Mouse (Mus musculus): ENCODE data around the gene Ttk.

The Ttk gene

DNA sequence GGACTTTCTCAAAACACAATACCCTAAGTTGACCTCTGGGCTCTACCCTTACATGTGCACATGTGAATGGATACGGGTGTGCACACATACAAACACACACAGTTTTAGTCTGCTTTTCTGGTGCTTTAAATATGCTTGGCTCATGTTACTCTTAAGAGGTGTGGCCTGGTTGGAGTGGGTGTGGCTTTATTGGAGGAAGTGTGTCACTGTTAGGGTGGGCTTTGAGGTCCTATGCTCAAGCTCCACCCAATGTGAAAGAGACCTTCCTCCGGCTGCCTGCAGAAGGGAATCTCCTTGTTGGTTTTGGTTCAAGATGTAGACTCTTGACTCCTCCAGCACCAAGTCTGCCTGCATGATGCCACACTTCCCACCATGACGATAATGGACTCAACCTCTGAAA is 18.0 kb downstream of the Ttk start:
- TF ChIP-seq GATA4 (IDR thresholded peaks at IDR 0.05; ENCODE audit: insufficient replicate concordance, low read length): no peak

DNA sequence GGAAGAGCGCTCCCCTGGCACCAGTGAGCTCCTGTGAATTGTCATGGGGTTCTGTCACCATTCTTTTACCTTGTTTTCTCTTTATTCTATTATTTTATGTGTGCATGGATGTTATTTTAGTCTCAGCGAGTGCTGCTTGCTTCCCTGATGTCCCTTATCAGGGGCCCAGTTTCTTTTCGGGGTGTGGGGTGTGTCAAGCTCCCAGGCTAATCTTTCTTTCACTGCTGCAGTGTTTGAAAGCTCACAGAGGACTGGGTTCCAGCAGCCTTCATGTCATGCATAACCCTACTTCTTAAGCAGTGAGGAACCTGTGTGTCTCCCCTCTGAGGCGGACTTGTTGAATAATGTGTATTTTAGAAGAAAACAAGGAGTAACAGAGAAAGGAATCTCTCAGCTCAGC is 30.7 kb downstream of the Ttk start:
- TF ChIP-seq GATA4 (IDR thresholded peaks at IDR 0.05; ENCODE audit: insufficient replicate concordance, low read length): no peak

DNA sequence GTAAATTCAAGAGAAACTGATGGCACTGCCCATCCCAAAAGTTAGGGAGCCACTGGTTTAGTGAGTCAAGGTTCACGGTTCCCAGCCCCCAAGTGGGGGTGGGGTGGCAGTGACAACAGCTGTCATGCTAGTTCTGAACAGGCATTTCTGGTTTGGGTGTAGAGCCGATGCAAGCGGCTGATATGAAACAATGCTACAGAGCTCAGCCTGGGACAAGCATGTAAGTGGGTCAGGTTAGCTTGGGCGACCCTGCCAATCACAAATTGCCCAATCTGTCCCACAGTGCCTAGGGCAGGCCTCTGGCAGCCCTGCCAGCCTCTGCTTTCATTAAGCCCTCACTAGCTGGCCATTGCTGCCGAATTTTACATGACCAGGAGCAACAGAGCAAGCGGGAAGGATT is 47.7 kb downstream of the Ttk start:
- no peak for TF ChIP-seq GATA4 (IDR thresholded peaks at IDR 0.05; ENCODE audit: insufficient replicate concordance, low read length)

DNA sequence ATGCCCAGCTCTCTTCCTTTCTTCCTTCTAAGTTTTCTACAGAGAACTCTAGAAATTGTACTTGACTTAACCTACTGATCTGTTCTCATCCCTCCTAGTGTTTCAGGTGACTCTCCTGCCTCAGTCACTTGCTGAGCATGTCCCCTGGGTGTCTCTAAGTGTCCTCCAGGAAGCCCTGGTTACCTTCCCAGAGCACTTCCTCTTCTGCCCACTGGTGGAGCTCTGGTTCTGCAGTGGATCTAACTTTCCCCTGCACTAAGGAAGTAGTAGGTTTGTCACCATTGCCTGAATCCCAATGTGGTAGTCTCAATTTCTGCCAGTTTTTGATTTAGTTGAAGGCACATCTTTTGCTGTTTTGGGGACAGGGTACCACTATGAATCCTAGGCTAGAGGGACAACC is 51.7 kb downstream of the Ttk start:
- no peak for TF ChIP-seq GATA4 (IDR thresholded peaks at IDR 0.05; ENCODE audit: insufficient replicate concordance, low read length)

DNA sequence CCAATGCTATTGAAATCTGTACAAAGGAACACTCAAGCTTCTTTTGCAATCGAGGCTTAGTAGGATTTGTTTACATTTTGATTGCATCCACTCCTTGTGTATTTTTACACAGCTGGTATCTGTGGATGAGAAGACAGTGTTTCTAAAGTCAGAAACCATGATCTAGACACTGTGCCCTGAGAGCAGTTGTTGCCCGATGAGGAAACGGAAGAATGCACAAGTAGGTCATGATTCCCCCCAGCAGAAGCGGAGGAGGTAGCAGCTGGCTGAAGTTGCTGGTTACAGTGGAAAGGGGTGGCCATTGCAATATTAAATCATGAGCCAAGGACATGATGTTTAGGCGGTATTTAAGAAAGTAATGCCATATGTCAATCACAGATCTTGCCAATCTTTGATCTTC is 53.7 kb downstream of the Ttk start:
- no peak for TF ChIP-seq GATA4 (IDR thresholded peaks at IDR 0.05; ENCODE audit: insufficient replicate concordance, low read length)

DNA sequence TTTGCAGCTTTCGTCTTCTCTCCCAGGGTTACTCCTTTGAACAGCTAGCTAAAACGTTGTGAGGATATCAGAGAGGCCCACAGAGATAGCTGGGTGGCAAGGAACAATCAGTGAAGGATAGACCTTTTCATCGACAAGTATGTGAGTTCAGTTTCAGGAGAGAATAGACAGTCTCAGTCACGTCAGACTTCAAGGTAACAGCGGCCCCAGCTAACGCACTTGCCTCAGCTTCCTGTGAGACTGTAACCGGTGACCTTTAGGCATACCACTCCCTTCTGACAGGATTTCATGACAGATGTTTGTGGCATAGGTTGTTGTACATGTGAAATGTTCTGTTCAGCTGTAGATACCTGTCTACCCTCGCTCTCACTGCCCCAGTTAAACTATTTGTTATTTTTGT is 58.6 kb downstream of the Ttk start:
- TF ChIP-seq GATA4 (IDR thresholded peaks at IDR 0.05; ENCODE audit: insufficient replicate concordance, low read length): no peak

DNA sequence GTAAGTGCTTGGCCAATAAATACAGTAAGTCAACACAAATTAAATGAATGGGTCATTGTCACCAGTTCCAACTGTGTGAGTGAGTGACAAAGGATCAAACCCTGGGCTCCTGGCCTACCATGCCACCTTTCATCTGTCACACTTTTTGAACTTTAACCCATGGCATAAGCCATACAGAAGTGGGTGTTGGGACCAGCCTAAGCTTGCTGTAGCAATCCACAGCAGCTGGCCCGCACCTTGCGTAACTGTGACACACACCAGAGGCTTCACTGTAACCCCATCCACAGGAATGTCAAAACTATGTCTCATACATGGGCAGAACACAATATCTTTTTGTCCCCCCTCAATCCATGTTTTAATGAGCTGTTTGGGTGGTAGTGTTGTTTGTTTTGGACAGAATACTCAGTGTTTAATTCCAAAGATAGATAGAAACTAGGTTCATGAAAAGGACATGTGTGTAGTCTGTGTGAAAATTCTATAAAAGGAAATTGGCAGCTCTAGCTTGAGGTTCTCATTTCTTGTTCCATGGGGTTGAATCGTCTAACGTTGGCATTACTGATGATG is 59.4 kb downstream of the Ttk start:
- TF ChIP-seq GATA4 (IDR thresholded peaks at IDR 0.05; ENCODE audit: insufficient replicate concordance, low read length): no peak

DNA sequence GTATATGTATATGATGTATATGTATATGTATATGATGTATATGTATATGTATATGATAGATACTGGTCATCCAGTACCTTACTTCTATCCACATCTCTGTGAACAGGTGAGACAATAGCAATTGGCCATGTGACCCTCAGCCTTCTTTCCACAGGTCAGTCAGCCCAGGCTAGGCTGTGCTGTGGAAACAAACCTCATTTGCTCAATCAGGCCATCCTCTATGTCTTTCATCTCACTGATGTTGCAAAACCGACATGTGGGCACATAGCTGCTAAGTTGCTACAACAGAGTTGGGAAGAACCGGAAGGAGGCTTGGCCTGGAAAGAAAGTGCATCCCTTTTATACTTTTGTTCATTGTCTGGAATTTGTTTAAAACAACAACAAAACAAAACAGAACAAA is 67.6 kb downstream of the Ttk start:
- TF ChIP-seq GATA4 (IDR thresholded peaks at IDR 0.05; ENCODE audit: insufficient replicate concordance, low read length): no peak

DNA sequence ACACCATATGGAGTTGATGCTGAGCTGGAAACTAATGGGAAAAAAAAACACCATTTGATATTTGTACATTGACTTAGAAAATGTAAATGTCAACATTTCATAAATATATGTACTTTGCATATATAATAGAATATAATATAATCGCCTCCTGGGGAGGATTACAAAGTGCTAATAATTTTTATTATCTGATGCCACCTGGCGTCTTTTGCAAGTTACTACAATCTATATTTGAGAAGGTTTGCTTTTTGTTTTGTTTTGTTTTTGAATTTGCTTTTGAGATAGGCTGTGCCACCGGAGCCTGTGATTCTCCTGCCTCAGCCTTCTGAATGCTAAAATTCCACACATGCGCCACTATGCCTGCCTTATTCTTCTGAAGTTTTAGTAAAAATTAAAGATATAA is 71.3 kb downstream of the Ttk start:
- TF ChIP-seq GATA4 (IDR thresholded peaks at IDR 0.05; ENCODE audit: insufficient replicate concordance, low read length): no peak

DNA sequence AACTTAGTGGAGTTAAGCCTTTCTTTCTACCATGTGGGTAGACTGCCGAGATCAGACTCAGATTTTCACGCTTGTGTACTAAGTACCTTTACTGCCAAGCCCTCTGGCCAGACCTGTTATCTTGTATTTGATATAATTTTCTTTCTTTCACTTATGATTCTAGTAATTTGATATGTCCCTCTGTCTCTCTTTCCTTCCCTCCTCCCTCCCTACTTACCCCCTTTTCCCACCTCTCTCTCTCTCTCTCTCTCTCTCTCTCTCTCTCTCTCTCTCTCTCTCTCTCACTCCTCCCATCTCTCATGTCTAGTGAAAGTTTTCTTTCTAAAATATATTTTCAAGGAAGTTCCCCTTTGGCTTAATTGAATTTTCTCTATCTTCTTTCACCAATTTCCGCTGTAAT is 72.5 kb downstream of the Ttk start:
- TF ChIP-seq GATA4 (IDR thresholded peaks at IDR 0.05; ENCODE audit: insufficient replicate concordance, low read length): no peak

DNA sequence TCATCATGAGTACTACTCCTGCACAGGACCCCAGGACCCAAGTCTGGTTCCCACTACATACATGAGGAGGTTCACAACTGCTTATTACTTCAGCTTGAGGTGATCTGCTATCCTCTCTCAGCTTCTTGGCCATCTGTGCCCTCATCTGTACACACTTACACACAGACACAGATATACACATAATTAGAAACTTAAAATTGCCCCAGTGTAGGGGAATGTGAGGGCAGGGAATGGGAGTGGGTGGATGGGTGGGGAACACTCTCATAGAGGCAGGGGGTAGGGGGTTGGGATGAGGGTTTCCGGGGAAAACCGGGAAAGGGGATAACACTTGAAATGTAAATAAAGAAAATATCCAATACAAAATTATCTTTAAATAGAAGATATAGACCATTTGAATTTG is 75.3 kb downstream of the Ttk start:
- no peak for TF ChIP-seq GATA4 (IDR thresholded peaks at IDR 0.05; ENCODE audit: insufficient replicate concordance, low read length)

DNA sequence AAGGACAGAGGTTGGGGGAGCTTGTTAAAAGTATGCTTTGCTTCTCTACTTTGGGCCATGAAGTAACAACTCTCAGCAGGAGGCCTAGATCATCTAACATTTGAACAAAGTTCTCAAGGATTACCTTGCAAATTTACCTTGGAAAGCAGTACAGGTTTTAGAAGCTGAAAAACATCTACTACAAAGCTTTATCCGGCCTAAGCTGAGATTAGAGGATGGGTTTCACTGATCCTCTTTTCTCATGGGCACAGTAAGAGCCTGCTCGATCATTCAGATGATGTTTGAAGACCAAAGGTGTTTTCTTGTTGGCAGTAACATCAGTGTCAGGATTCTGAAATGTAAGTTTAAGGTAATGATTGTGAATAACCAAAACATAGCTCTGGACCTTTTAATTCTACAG is 76.4 kb downstream of the Ttk start:
- no peak for TF ChIP-seq GATA4 (IDR thresholded peaks at IDR 0.05; ENCODE audit: insufficient replicate concordance, low read length)

Data from liver, adult (tissue).